Mouse (Mus musculus) small intestine, adult 2 months (tissue): ENCODE results near the gene Rimbp3. TPM values are rescaled to one million over a fixed set of nuclear protein-coding genes. Genes with fewer than 3 reads are reported as not detected.

ENCODE experiments used
- H3K27ac ChIP-seq: fragments of 200-500 bp; 2 replicates; pipeline ENCODE4 v1.5.1; 2012; ENCODE audit warnings: low read depth, low read length, control low read depth, inconsistent platforms; ENCODE audit not compliant: insufficient read depth
- H3K27me3 ChIP-seq: fragments of 200-500 bp; 2 replicates; pipeline ENCODE4 v1.6.1; 2012; ENCODE audit warnings: mild to moderate bottlenecking, moderate library complexity, low read length, inconsistent platforms; ENCODE audit not compliant: control insufficient read depth, insufficient read depth
- H3K36me3 ChIP-seq: fragments of 200-500 bp; 2 replicates; pipeline ENCODE4 v1.6.1; 2012; ENCODE audit warnings: mild to moderate bottlenecking, low read length, control low read depth, inconsistent platforms; ENCODE audit not compliant: control insufficient read depth, insufficient read depth
- H3K4me1 ChIP-seq: fragments of 200-500 bp; 2 replicates; pipeline ENCODE4 v1.6.1; 2012; ENCODE audit warnings: low read length, inconsistent platforms, mixed read lengths; ENCODE audit not compliant: control insufficient read depth, insufficient read depth, insufficient read length
- H3K4me3 ChIP-seq: fragments of 200-500 bp; 2 replicates; pipeline ENCODE4 v1.5.1; 2012; ENCODE audit warnings: low read depth, mild to moderate bottlenecking, control low read depth, inconsistent platforms, low read length, moderate library complexity
- CTCF ChIP-seq: fragments of 200-500 bp; IDR thresholded peaks from 2 replicates; pipeline ENCODE4 v1.5.1; 2012; ENCODE audit warnings: low read depth, mild to moderate bottlenecking, control low read depth, inconsistent platforms, low read length, moderate library complexity, mixed read lengths; ENCODE audit not compliant: insufficient replicate concordance, insufficient read length; ENCODE audit errors: extremely low read depth
- POLR2A ChIP-seq: fragments of 200-500 bp; IDR thresholded peaks from 2 replicates; pipeline ENCODE4 v1.6.1; 2012; ENCODE audit warnings: low read depth, mild to moderate bottlenecking, control low read depth, inconsistent platforms, low read length, moderate library complexity
- WGBS: fragments of 180-500 bp; shearing (Covaris S2); methylation state at CpG from one replicate; pipeline ENCODE4 v1.1.7; 2018; 5-methylcytosine and 5-hydroxymethylcytosine counted together
- polyA plus RNA-seq: library from polyadenylated mRNA; depleted of rRNA; stranded (reverse); fragments of >200 nt; gene quantifications from 2 replicates; pipeline ENCODE4 v1.2.3, GENCODE M21; 2012

Gene Rimbp3
- polyA plus RNA-seq, 1 experiment: 0.04 TPM

DNA sequence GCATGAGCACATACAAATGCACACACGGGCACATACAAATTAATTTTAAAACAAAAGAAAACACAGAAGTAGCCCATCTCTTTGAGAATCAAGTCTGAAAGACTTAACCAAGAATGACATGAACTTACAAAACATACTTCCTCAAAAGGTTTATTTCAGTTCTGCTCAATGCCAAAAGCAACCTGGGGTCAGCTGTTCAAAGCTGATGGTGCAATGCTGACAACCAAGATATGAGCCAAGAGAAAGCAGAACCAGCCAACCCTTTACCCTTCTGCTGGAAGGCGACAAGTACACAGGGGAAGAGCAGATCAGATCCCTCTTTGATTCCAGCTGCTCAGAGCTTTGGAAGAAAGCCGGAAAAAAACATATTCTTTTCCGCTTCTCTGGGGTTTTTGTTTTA is 27.0 kb upstream of the Rimbp3 start:
- H3K4me1 ChIP-seq: peaks cover 14% of the 10 kb centered on the region; the same call in 1 of the 2 replicates
- TF ChIP-seq CTCF: no peak
- no peak for TF ChIP-seq POLR2A
- WGBS: 59% methylated on average over 4 of the region's 4 CpGs
- no peaks in the 10 kb centered on the region; the same call in 1 of the 2 replicates for H3K36me3 ChIP-seq
- 0 out of 2 replicates have a peak overlapping the region, but pooled peaks have one; percentile 11 for H3K27ac ChIP-seq
- no peaks in the 10 kb centered on the region for H3K27me3 ChIP-seq
- no peak overlapping the region for H3K4me3 ChIP-seq

GRCm38 (mm10) chr16:17182136-17182535 is 26.3 kb upstream of the Rimbp3 start:
- Histone ChIP-seq H3K27ac (0 out of 2 replicates have a peak overlapping the region, but pooled peaks have one; percentile 11), H3K4me3 (no peak overlapping the region), H3K27me3 (no peaks in the 10 kb centered on the region), H3K36me3 (peaks cover 3% of the 10 kb centered on the region), H3K4me1 (peaks cover 9% of the 10 kb centered on the region; the same call in 1 of the 2 replicates)
- 74% methylated on average over 2 of the region's 2 CpGs for WGBS
- TF ChIP-seq CTCF: no peak
- no peak for TF ChIP-seq POLR2A

- Histone ChIP-seq H3K27ac (no peak overlapping the region), H3K4me1 (peaks cover 7% of the 10 kb centered on the region; the same call in 1 of the 2 replicates), H3K4me3 (no peak overlapping the region), H3K36me3 (peaks cover 3% of the 10 kb centered on the region), H3K27me3 (no peaks in the 10 kb centered on the region)
- WGBS: 69% methylated on average over 3 of the region's 3 CpGs
- TF ChIP-seq CTCF (no peak), POLR2A (no peak)
These were observed 25.4 kb upstream of the Rimbp3 start for GRCm38 (mm10) chr16:17183003-17183402.

- Histone ChIP-seq H3K4me3 (no peak overlapping the region), H3K27ac (no peak overlapping the region), H3K36me3 (peaks cover 3% of the 10 kb centered on the region), H3K4me1 (peaks cover 7% of the 10 kb centered on the region; the same call in 1 of the 2 replicates), H3K27me3 (no peaks in the 10 kb centered on the region)
- no peak for TF ChIP-seq CTCF
- no peak for TF ChIP-seq POLR2A
These were observed 22.9 kb upstream of the Rimbp3 start for GRCm38 (mm10) chr16:17185475-17185874.

GRCm38 (mm10) chr16:17193823-17194222 is 14.6 kb upstream of the Rimbp3 start:
- Histone ChIP-seq H3K27ac (no peak overlapping the region), H3K4me3 (no peak overlapping the region), H3K36me3 (peaks cover 4% of the 10 kb centered on the region), H3K4me1 (peaks cover 2% of the 10 kb centered on the region; the same call in 1 of the 2 replicates), H3K27me3 (no peaks in the 10 kb centered on the region)
- TF ChIP-seq POLR2A: no peak
- no peak for TF ChIP-seq CTCF
- WGBS: 80% methylated on average over 4 of the region's 4 CpGs

DNA sequence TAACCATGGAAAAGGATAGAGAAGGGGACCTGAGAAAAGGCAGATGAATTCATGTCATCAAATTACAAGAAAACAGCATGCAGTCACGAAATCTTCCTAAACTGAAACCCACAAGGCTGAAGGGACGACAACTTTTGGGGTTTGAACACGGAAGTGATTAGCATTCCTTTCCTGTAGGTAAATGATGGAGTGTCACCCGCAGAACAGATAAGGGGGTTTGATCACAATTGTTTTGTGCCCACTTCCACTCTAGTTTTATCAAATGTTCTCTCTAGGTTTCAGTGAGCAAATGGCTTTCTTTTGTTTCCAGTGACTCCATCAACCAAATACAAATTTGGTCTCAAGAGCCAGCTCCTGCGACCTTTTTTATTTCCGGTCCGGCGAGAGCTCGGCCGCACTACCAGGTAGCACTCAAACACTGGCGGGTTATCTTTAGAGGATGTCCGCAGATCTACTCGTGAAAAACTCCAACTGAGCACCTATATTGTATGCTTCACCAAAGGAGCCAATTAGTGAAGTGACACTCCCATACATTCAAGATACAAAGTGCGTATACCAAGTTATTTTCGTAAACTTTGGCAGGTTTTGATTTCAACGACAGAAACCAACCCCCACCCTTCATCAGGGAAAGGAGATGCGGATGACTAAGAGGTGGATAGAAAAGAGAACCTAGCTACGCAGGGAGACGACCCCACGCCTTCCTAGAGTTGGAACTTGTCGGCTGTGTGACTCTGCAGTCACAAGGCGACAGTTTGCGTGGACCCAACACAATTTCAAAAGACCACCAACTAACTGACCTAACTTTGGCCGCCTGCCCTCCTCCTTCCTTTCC is 8.1 kb upstream of the Rimbp3 start:
- Histone ChIP-seq H3K4me3 (peak overlapping the region; percentile 95), H3K27ac (peak overlapping the region; percentile 63), H3K4me1 (peaks cover 2% of the 10 kb centered on the region), H3K27me3 (no peaks in the 10 kb centered on the region), H3K36me3 (peaks cover 2% of the 10 kb centered on the region; the same call in 1 of the 2 replicates)
- WGBS: 1% methylated on average over 24 of the region's 24 CpGs
- TF ChIP-seq POLR2A (no peak), CTCF (no peak)
